Mouse (Mus musculus): ENCODE measurements around the gene Gas2l1.

Gene Gas2l1

GRCm38 (mm10) chr11:5042645-5043381, 22.3 kb downstream of the Gas2l1 start:
- DNase-seq (ENCODE audit: extremely low read depth, insufficient read length, low spot score): no peak

GRCm38 (mm10) chr11:5041144-5041780, 23.9 kb downstream of the Gas2l1 start:
- DNase-seq (ENCODE audit: extremely low read depth, insufficient read length, low spot score): no peak

GRCm38 (mm10) chr11:5040585-5040984, 24.5 kb downstream of the Gas2l1 start:
- no peak for DNase-seq (ENCODE audit: extremely low read depth, insufficient read length, low spot score)

GRCm38 (mm10) chr11:5037146-5037854, 27.8 kb downstream of the Gas2l1 start:
- no peak for DNase-seq (ENCODE audit: extremely low read depth, insufficient read length, low spot score)

GRCm38 (mm10) chr11:5035421-5035820, 29.7 kb downstream of the Gas2l1 start:
- no peak for DNase-seq (ENCODE audit: extremely low read depth, insufficient read length, low spot score)

- no peak for DNase-seq (ENCODE audit: extremely low read depth, insufficient read length, low spot score)
Measured at GRCm38 (mm10) chr11:5033136-5033535, 32.0 kb downstream of the Gas2l1 start.

- no peak for DNase-seq (ENCODE audit: extremely low read depth, insufficient read length, low spot score)
Measured at GRCm38 (mm10) chr11:5032706-5033105, 32.4 kb downstream of the Gas2l1 start.

GRCm38 (mm10) chr11:5028228-5028627, 36.9 kb downstream of the Gas2l1 start:
- DNase-seq (ENCODE audit: extremely low read depth, insufficient read length, low spot score): no peak

- DNase-seq (ENCODE audit: extremely low read depth, insufficient read length, low spot score): no peak
Measured at GRCm38 (mm10) chr11:5025108-5025507, 40.0 kb downstream of the Gas2l1 start.

- no peak for DNase-seq (ENCODE audit: extremely low read depth, insufficient read length, low spot score)
Measured at GRCm38 (mm10) chr11:5017506-5017905, 47.6 kb downstream of the Gas2l1 start.

- DNase-seq (ENCODE audit: extremely low read depth, insufficient read length, low spot score): peak; percentile 55
Measured at GRCm38 (mm10) chr11:5016286-5016685, 48.8 kb downstream of the Gas2l1 start.

GRCm38 (mm10) chr11:5015720-5016119, 49.4 kb downstream of the Gas2l1 start:
- no peak for DNase-seq (ENCODE audit: extremely low read depth, insufficient read length, low spot score)

GRCm38 (mm10) chr11:5012213-5012715, 52.9 kb downstream of the Gas2l1 start:
- no peak for DNase-seq (ENCODE audit: extremely low read depth, insufficient read length, low spot score)

GRCm38 (mm10) chr11:5011480-5011879, 53.6 kb downstream of the Gas2l1 start:
- DNase-seq (ENCODE audit: extremely low read depth, insufficient read length, low spot score): no peak

- no peak for DNase-seq (ENCODE audit: extremely low read depth, insufficient read length, low spot score)
Measured at GRCm38 (mm10) chr11:5010205-5010604, 54.9 kb downstream of the Gas2l1 start.

GRCm38 (mm10) chr11:5009354-5010074, 55.6 kb downstream of the Gas2l1 start:
- no peak for DNase-seq (ENCODE audit: extremely low read depth, insufficient read length, low spot score)

GRCm38 (mm10) chr11:5008867-5009266, 56.3 kb downstream of the Gas2l1 start:
- DNase-seq (ENCODE audit: extremely low read depth, insufficient read length, low spot score): no peak

GRCm38 (mm10) chr11:5007186-5007585, 57.9 kb downstream of the Gas2l1 start:
- DNase-seq (ENCODE audit: extremely low read depth, insufficient read length, low spot score): no peak

GRCm38 (mm10) chr11:5005528-5005927, 59.6 kb downstream of the Gas2l1 start:
- no peak for DNase-seq (ENCODE audit: extremely low read depth, insufficient read length, low spot score)
